16 mouse cellular contexts compared by ENCODE assay signal in the genomic region with DNA sequence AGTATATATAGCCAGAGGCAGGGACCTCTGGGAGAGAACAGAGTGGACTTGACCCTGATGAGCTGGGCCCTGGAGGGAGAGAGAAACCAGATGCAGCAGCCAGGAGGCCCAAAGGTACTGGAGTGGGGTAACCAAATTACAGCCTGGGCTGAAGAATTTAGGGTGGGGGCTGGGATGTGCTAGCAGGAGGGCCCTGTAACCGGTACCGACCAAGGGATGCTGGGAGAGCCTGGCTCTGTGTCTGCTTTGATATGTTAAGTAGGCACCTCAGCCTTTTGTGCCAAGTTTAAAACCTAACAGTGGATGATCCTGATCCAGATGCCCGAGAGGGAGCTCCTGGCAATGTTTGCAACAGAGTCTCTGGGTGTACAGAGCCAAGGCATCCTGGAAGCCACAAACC. TPM values are rescaled to one million over a fixed set of nuclear protein-coding genes. Genes with fewer than 3 reads are reported as not detected.
DNase-seq lines count a peak whose midpoint lies in the region; ATAC-seq and TF ChIP-seq lines count a peak whose summit lies in the region.
"Had no signal": no experiment of that assay in that cellular context is flagged by ENCODE, and none has a peak within 500 bp of the region (broad histone marks: within the 10 kb centered on the region; RNA-seq: fewer than 3 reads in every experiment).

No protein-coding gene starts in this region.

- TF ChIP-seq CTCF in stomach, postnatal 0 days (IDR thresholded peaks at IDR 0.05; ENCODE audit: low read depth): no peak
- TF ChIP-seq CTCF in liver, postnatal 0 days (IDR thresholded peaks at IDR 0.05; ENCODE audit: low read depth): no peak

- TF ChIP-seq EP300 in stomach, postnatal 0 days (optimal IDR thresholded peaks at IDR 0.05): no peak
- TF ChIP-seq EP300 in liver, postnatal 0 days (IDR thresholded peaks at IDR 0.05; ENCODE audit: low read depth): no peak

- H3K27ac ChIP-seq in heart, embryonic 12.5 days (ENCODE audit: poor library complexity, severe bottlenecking): peak overlapping the region; percentile 28; the same call in 1 of the 2 replicates
- H3K27ac ChIP-seq in midbrain, embryonic 10.5 days (replicated peaks): peak overlapping the region; percentile 47; the same call in 1 of the 2 replicates
- no peak overlapping the region for H3K27ac ChIP-seq in midbrain, embryonic 11.5 days (ENCODE audit: low read depth, low read length)
- 0 out of 2 replicates have a peak overlapping the region, but pooled peaks have one; percentile 18 for H3K27ac ChIP-seq in stomach, postnatal 0 days (replicated peaks)
- no peak overlapping the region for H3K27ac ChIP-seq in liver, postnatal 0 days (ENCODE audit: low read depth)
- H3K27ac ChIP-seq: hindbrain, embryonic 15.5 days; liver, embryonic 13.5 days had no signal

- peak; percentile 10 for DNase-seq in adrenal gland, postnatal 14 days
- DNase-seq in adrenal gland, postnatal 4 days (ENCODE audit: low spot score in 2 of 2): no peak
- no peak for DNase-seq in heart, postnatal 25 days (ENCODE audit: low spot score)
- DNase-seq in midbrain, embryonic 10.5 days (ENCODE audit: low spot score): no peak
- DNase-seq in midbrain, embryonic 11.5 days (ENCODE audit: low spot score, missing footprints): no peak
- no peak for DNase-seq in stomach, postnatal 0 days (ENCODE audit: low spot score)
- DNase-seq in liver, postnatal 0 days: no peak
- DNase-seq: adrenal gland, postnatal 36 days; cerebellum, postnatal 25 days; kidney, adult 2 months; liver, embryonic 13.5 days; retina, postnatal 1 day; thymus, postnatal 14 days had no signal

- peaks cover 32% of the 10 kb centered on the region for H3K4me1 ChIP-seq in heart, embryonic 12.5 days (replicated peaks)
- peaks cover 14% of the 10 kb centered on the region for H3K4me1 ChIP-seq in midbrain, embryonic 10.5 days
- H3K4me1 ChIP-seq in midbrain, embryonic 11.5 days (ENCODE audit: control insufficient read depth, insufficient read depth, low read length): peaks cover 4% of the 10 kb centered on the region; the same call in 1 of the 2 replicates
- peaks cover 4% of the 10 kb centered on the region for H3K4me1 ChIP-seq in stomach, postnatal 0 days (replicated peaks; ENCODE audit: control insufficient read depth, insufficient read depth)
- H3K4me1 ChIP-seq in liver, postnatal 0 days (ENCODE audit: insufficient read depth): peaks cover 25% of the 10 kb centered on the region

- H3K36me3 ChIP-seq in heart, embryonic 12.5 days: no peaks in the 10 kb centered on the region
- no peaks in the 10 kb centered on the region for H3K36me3 ChIP-seq in midbrain, embryonic 10.5 days
- no peaks in the 10 kb centered on the region for H3K36me3 ChIP-seq in midbrain, embryonic 11.5 days (ENCODE audit: control insufficient read depth, insufficient read depth, low read length)
- H3K36me3 ChIP-seq in stomach, postnatal 0 days (ENCODE audit: control insufficient read depth, insufficient read depth, low read length): no peaks in the 10 kb centered on the region
- H3K36me3 ChIP-seq in liver, postnatal 0 days (replicated peaks; ENCODE audit: insufficient read depth, low read length): no peaks in the 10 kb centered on the region
- H3K36me3 ChIP-seq: hindbrain, embryonic 15.5 days; liver, embryonic 13.5 days had no signal

- intact Hi-C loops in heart, postnatal 25 days (cut with DNase I): no loop called here

- no peak overlapping the region for H3K4me2 ChIP-seq in heart, embryonic 12.5 days
- H3K4me2 ChIP-seq in midbrain, embryonic 11.5 days: no peak overlapping the region
- no peak overlapping the region for H3K4me2 ChIP-seq in stomach, postnatal 0 days (replicated peaks; ENCODE audit: low read depth)
- no peak overlapping the region for H3K4me2 ChIP-seq in liver, postnatal 0 days (ENCODE audit: low read depth, low read length)
- H3K4me2 ChIP-seq: hindbrain, embryonic 15.5 days; liver, embryonic 13.5 days had no signal

- 20% methylated on average over 3 of the region's 3 CpGs for WGBS in heart, embryonic 12.5 days
- 9% methylated on average over 3 of the region's 3 CpGs for WGBS in midbrain, embryonic 10.5 days
- 1% methylated on average over 3 of the region's 3 CpGs for WGBS in midbrain, embryonic 11.5 days
- 46% methylated on average over 3 of the region's 3 CpGs for WGBS in stomach, postnatal 0 days
- 40% methylated on average over 3 of the region's 3 CpGs for WGBS in liver, postnatal 0 days (ENCODE audit: insufficient replicate concordance)

- no peak overlapping the region for H3K4me3 ChIP-seq in heart, embryonic 12.5 days
- H3K4me3 ChIP-seq in midbrain, embryonic 10.5 days: no peak overlapping the region
- no peak overlapping the region for H3K4me3 ChIP-seq in midbrain, embryonic 11.5 days (ENCODE audit: low read depth, low read length)
- no peak overlapping the region for H3K4me3 ChIP-seq in stomach, postnatal 0 days (ENCODE audit: low read depth, low read length)
- H3K4me3 ChIP-seq in liver, postnatal 0 days (ENCODE audit: low read depth, low read length): no peak overlapping the region
- H3K4me3 ChIP-seq: hindbrain, embryonic 15.5 days; liver, embryonic 13.5 days had no signal

- ATAC-seq in heart, embryonic 12.5 days (ENCODE audit: insufficient number of reproducible peaks, low FRiP score): peak; percentile 39; the same call in 1 of the 2 replicates
- ATAC-seq in midbrain, embryonic 11.5 days (ENCODE audit: low FRiP score): no peak
- ATAC-seq in stomach, postnatal 0 days (ENCODE audit: low FRiP score, low TSS enrichment): 0 out of 2 replicates have a peak, but pooled peaks have one; percentile 38
- no peak for ATAC-seq in liver, postnatal 0 days

- no peaks in the 10 kb centered on the region for H3K27me3 ChIP-seq in heart, embryonic 12.5 days (replicated peaks)
- no peaks in the 10 kb centered on the region for H3K27me3 ChIP-seq in midbrain, embryonic 10.5 days (ENCODE audit: low read depth, poor library complexity, severe bottlenecking)
- no peaks in the 10 kb centered on the region for H3K27me3 ChIP-seq in midbrain, embryonic 11.5 days (ENCODE audit: control insufficient read depth, insufficient read depth, low read length)
- no peaks in the 10 kb centered on the region for H3K27me3 ChIP-seq in stomach, postnatal 0 days (ENCODE audit: control insufficient read depth, insufficient read depth, low read length)
- H3K27me3 ChIP-seq in liver, postnatal 0 days (ENCODE audit: insufficient read depth, low read length): no peaks in the 10 kb centered on the region
- H3K27me3 ChIP-seq: CH12.LX; hindbrain, embryonic 15.5 days; liver, embryonic 13.5 days had no signal

- no peaks in the 10 kb centered on the region for H3K9me3 ChIP-seq in heart, embryonic 12.5 days (replicated peaks)
- H3K9me3 ChIP-seq in midbrain, embryonic 10.5 days (replicated peaks): no peaks in the 10 kb centered on the region
- H3K9me3 ChIP-seq in midbrain, embryonic 11.5 days (ENCODE audit: control insufficient read depth, low read length): no peaks in the 10 kb centered on the region
- no peaks in the 10 kb centered on the region for H3K9me3 ChIP-seq in stomach, postnatal 0 days (ENCODE audit: control insufficient read depth, low read length)
- no peaks in the 10 kb centered on the region for H3K9me3 ChIP-seq in liver, postnatal 0 days (ENCODE audit: low read length)
- H3K9me3 ChIP-seq: hindbrain, embryonic 15.5 days; liver, embryonic 13.5 days had no signal

- 0 out of 2 replicates have a peak overlapping the region, but pooled peaks have one; percentile 26 for H3K9ac ChIP-seq in heart, embryonic 12.5 days
- H3K9ac ChIP-seq in midbrain, embryonic 11.5 days (ENCODE audit: low read length): no peak overlapping the region
- no peak overlapping the region for H3K9ac ChIP-seq in stomach, postnatal 0 days (ENCODE audit: low read length)
- no peak overlapping the region for H3K9ac ChIP-seq in liver, postnatal 0 days (replicated peaks)
- H3K9ac ChIP-seq: hindbrain, embryonic 15.5 days; liver, embryonic 13.5 days had no signal

RNA-seq across cellular contexts. Expression of a gene that starts 56.5 kb away (rescaled TPM):
- total RNA-seq in adrenal gland, postnatal 14 days (2021): 62.3 and 64.0 TPM in 2 replicates
- 10 to 100 TPM; 63.4 to 66.3 TPM for total RNA-seq in adrenal gland, postnatal 4 days (2021)
- polyA plus RNA-seq in heart, embryonic 12.5 days (2016; fragmentation: Nextera tagmentation; extraction: Ambion mirVana): 54.2 and 55.5 TPM in 2 replicates
- total RNA-seq in heart, postnatal 25 days (2021): 10 to 100 TPM; 24.3 to 24.8 TPM
- 80.8 and 89.2 TPM in 2 replicates for polyA plus RNA-seq in midbrain, embryonic 10.5 days (2016; fragmentation: Nextera tagmentation; extraction: Ambion mirVana)
- polyA plus RNA-seq in midbrain, embryonic 11.5 days (2014; fragmentation: Nextera tagmentation; extraction: Ambion mirVana): 99.7 and 104 TPM in 2 replicates
- polyA plus RNA-seq in stomach, postnatal 0 days (2015; fragmentation: Nextera tagmentation; extraction: Ambion mirVana): 60.2 and 63.8 TPM in 2 replicates
- 43.1 and 45.8 TPM in 2 replicates for polyA plus RNA-seq in liver, postnatal 0 days (2015; fragmentation: Nextera tagmentation; extraction: Ambion mirVana)

Comparison
In these comparisons a context has a peak if more than half of its experiments do, and no peak if none do; other contexts are left out.
1. H3K27ac ChIP-seq: peak in heart, embryonic 12.5 days (single experiment), midbrain, embryonic 10.5 days (single experiment) and stomach, postnatal 0 days (single experiment); none in midbrain, embryonic 11.5 days (single experiment) and liver, postnatal 0 days (single experiment).
2. ATAC-seq: peak in heart, embryonic 12.5 days (single experiment) and stomach, postnatal 0 days (single experiment); none in midbrain, embryonic 11.5 days (single experiment) and liver, postnatal 0 days (single experiment).